Mouse (Mus musculus): ENCODE data around the gene Xpo4.
"Not testable (repeated sequence)": the region's sequence is repeated elsewhere in the genome, so short reads cannot be mapped to it uniquely, and the experiment has no call there.

Gene Xpo4

DNA sequence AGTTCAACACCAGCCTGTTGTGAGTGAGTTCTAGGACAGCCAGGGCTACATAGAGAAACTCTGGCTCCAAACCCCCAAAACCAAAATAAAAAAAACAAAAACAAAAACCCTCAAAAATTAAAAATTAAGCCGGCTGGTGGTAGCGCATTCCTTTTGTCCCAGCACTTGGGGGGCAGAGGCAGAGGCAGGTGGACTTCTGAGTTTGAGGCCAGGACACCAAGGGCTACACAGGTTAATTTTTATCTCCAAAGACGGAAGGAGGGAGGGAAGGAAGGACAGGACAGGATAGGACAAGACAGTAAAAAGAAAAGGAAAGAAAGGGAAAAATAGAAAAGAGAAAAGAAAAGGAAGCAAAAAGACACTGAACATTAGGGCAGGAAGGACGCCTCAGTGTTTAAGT lies 17.5 kb upstream of the Xpo4 start:
- no peak for DNase-seq (ENCODE audit: low spot score)

DNA sequence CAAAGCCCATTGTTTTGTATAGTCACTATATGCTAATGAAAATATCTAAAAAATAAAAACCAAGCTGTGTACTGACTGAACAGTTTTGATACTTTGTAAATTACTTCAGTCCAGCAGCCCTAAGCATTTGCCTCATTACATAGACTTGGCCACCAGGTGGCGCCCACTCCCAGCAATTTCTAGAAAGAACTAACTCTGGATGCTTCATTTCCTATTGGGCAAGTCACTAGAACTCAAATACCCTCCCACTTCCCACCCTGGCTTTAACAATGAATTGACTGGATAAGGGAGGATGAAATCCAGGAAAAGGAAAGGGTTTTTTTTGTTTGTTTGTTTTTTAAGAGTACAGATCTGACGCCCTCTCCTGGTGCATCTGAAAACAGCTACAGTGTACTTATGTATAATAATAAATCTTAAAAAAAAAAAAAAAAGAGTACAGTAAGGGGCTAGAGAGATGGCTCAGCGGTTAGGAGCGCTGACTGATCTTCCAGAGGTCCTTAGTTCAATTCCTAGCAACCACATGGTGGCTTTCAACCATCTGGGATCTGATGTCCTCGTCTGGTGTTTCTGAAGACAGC lies 14.8 kb upstream of the Xpo4 start:
- DNase-seq (ENCODE audit: low spot score): peak; percentile 89

DNA sequence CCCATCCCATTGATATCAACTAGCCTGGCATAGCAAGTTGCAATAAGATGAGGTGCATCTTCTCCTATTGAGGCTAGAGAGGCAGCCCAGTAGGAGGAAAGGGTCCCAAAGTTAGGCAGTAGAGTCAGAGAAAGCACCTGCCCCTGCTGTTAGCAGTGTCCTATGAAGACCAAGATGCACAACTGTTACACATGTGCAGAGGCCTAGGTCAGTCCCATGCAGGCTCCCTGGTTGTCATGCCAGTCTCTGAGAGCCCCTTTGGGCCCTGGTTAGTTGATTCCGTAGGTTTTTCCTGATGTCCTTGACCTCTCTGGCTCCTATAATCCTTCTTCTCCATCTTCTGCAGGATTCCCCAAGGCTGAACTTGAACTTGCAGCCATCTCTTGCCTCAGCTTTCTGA lies 14.3 kb upstream of the Xpo4 start:
- no peak for DNase-seq (ENCODE audit: low spot score)

DNA sequence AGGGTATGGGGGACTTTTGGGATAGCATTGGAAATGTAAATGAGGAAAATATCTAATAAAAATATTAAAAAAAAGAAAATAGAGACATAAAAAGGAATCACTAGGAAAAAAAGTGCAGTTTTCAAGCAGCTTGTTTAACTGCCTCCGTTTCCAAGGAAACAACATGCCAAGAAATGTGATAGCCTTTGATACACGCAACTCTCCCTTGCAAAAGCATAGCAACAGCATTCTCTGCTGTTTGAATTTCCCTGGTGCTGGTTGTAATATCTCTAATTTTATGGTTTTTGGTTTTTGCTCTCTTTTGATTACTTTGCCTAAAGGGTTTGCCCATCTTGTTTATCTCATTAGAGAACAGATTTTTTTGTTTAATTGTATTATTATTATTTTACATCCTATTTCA lies 10.3 kb upstream of the Xpo4 start:
- DNase-seq (ENCODE audit: low spot score): no peak

DNA sequence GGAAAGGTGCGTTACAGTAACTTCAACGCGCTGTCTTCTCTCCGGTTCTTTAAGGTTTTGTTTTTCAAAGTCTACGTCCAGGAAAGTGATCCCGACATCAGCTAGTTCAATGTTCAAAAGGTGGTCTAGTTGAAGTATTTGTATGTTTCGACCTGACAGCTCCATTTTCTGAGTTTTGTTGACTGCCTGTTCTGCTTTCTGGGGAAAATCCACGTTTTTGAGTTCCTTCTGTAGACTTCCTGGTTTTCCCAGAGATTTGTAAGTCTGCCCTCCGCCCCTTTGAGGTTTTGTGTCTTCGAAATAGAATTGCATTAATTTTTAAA lies 359 bp upstream of the Xpo4 start:
- no peak for DNase-seq (ENCODE audit: low spot score)

DNA sequence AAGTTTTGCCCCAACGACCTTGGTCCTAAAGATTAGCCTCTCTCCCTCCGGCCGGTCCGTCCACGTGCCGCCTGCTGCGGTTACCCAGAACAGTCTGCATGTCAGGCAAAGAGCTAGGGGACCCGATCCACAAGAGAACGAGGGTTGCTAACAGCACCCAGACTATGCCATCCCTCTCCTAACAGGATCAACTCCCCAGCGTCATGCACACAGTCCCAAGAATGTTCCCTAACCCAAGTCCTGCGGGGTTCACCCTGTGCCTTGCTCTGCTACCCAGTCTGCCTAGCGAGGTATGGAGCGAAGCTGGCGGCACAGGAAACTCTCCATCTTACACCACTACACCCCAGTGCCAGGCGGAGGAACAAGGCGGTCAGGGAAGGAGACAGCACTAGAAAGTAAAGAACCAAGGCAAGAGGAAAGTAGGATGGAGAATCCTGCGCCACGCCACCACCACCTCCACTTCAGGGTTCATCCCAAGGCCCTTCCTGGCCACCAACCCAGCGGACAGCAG lies 864 bp downstream of the Xpo4 start:
- DNase-seq (ENCODE audit: low spot score): peak; percentile 44

DNA sequence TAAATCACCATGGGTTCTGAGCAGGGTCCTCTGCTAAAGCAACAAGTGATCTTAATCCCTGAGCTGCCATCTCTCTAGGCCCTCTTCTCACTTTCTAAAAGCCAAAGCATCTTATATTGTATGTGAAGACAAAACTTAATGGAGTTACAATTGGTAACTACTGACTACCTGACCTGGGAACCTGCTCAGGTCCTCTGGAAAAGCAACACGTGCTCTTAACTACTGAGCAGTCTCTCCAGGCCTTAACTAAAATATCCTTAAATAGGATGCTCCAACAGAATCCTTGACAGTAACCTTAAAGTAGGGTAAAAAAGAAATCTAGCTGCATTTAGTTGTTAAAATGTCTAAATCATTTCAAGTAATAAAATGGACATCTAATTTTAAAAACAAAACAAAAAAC lies 1.6 kb downstream of the Xpo4 start:
- no peak for DNase-seq (ENCODE audit: low spot score)

DNA sequence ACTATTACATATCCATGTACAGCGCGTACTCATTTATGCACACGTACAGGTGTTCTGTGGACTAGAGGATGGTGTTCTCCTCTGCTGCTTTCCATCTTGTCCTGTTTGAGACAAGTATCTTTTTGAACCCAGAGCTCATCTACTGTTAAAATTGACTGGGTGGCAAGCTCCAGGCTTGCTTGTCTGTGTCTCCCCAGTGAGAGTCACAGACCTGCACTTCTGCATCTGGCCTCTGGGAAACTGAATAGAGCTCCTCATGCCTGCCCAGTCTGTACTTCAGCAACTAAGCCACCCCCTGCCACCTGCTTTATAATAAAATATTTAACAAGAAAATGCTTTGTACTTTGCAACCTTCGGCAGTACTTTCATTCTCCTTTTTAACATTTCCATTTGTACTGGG lies 6.9 kb downstream of the Xpo4 start:
- no peak for DNase-seq (ENCODE audit: low spot score)

DNA sequence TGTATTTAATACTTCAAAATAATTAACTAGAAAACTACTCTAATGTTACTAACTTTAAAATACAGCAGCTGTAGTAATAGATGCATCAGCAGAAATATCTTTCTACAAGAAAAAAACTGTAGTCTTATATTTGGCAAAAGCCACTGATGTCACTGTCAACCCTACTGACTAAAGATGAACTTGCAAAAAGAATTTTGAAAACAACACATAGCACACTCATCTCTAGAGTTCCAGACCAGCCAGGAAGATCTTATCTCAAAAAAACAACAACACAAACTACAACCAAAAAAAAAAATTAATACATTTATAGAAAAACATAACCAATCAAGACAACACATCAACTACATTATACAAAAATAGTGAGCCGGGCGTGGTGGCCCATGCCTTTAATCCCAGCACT lies 7.7 kb downstream of the Xpo4 start:
- DNase-seq (ENCODE audit: low spot score): no peak

DNA sequence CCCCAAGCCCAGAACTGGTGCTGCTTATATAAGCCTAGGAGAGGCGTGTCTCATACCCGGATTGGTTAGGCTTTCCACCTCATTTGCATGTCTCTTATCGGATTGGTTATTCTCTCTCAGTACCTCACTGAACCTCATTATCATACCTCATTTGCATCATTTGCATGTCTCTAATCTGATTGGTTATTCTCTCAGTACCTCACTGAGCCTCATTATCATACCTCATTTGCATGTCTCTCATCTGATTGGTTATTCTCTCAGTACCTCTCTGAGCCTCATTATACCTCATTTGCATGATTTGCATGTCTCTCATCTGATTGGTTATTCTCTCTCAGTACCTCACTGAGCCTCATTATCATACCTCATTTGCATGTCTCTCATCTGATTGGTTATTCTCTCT lies 8.7 kb downstream of the Xpo4 start:
- DNase-seq (ENCODE audit: low spot score): not testable (repeated sequence)

DNA sequence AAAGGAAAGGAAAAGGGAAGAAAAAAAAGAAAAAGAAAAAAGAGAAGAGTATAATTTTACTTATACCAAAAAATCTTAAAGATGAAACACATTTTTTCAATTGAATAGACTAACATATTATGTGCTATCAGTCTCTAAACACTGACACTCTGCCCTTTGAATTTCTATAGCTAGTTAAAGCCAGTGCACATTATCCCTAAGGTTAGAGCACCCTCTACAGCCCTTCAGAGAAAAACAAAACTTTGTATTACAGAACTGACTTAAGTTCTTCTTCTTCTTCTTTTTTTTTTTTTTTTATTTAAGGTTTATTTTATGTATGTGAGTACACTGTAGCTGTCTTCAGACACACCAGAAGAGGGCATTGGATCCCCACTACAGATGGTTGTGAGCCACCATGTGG lies 15.7 kb downstream of the Xpo4 start:
- peak; percentile 34 for DNase-seq (ENCODE audit: low spot score)

DNA sequence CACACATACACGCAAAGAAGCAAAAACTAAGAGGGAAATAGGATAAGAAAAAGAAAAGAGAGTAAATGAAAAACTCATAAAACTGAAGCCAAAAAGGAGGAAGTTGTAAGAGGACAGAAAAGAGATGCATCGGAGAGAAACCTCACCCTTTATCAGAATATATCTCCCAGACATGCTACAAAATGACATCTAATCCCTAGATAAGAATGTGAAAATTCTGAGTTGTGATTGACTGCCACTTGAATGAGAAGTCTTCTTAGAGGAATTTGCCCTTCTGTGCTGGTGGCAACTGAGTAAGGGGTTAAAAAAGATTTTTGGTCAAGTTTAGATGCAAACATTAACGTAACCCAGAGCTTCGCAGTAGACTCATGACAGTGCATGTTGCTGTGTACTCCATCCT lies 19.1 kb downstream of the Xpo4 start:
- DNase-seq (ENCODE audit: low spot score): no peak

DNA sequence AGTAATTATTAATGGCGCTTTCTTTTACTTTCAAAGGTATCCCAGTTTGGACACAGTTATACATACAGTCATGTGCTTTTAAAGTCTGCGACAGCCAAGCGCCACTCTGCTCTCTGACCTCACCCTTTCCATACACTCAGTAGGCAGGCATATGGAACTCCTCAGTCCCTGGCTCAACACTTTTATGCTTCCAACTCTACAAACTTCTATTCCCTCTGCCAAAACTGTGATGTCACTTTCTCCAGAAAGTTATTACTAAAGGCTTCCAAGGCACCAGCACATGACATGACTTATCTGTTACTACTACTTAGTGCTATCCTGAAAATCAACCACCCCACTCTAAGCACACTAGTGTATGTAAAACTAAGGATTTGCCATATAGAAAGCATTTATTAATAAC lies 26.1 kb downstream of the Xpo4 start:
- DNase-seq (ENCODE audit: low spot score): peak; percentile 13

DNA sequence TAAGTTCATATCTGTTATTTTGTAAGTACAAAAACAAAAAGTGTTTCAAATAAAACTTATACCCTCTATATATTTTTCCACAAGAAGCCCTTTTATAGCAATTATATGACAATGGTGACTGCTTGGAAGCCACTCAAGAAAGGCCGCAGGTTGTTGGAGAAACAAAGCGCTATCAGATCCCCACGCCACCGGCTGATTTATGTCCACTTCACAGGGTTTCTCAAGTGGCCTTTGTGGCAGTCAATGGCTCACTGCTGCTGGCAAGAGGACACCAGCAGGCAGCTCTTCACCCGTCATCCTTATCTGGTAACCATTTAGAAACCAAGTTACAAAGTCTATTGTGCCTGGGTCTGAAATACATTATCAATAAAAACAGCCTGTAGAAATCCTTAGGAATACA lies 31.1 kb downstream of the Xpo4 start:
- no peak for DNase-seq (ENCODE audit: low spot score)

DNA sequence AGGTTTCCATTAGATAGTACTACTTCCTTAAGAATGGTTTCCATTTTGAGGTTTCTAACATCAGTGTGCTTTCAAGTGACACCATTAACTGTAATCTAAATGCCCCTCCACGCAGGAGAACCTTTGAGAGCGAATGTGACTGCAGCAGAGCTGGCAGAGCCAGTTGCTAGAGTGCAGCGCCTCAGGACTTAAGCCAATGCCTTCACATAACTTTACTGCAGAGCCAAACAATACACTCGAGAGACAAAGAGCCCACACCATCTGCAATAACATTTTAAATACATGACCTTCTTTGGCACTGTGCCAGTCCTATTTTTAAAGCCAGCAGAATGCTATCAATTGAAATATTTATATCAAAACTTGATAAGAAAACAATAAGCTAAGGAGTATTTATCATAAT lies 35.6 kb downstream of the Xpo4 start:
- no peak for DNase-seq (ENCODE audit: low spot score)

DNA sequence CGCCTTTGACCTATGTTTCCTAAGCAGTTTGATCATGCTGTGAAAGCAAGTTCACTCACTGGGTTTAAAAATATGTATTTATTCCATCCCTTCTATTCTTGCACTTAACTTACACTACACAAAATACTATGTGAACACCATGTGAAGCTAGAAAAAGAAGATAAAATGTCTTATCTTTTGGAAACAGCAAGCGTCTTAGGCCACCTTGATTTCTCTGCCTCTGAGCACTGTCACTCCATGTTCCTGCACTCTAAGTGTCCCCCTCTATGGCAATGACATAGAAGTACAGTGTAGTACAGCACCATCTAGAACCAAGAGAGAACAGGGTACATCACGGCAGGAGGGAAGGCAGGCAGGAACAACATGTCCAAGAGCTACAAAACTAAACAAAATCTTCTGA lies 42.3 kb downstream of the Xpo4 start:
- DNase-seq (ENCODE audit: low spot score): no peak

DNA sequence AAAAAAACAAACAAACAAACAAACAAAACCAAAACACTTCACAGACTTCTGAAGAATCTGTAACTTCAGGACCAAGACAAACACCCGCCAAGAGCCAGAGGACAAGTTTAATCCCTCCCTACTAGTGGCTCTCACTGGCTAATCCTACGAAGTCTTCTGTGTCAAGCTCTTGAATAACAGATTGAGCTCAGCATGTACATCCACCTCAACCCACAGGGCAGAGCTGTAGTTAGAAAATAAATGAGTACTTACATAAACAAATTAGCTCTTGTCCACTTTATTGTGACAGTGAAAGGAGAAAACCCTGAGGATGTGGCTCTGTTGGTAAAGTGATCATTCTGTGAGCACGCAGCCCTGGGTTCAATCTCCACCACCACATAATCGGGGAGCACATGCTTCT lies 43.5 kb downstream of the Xpo4 start:
- no peak for DNase-seq (ENCODE audit: low spot score)

DNA sequence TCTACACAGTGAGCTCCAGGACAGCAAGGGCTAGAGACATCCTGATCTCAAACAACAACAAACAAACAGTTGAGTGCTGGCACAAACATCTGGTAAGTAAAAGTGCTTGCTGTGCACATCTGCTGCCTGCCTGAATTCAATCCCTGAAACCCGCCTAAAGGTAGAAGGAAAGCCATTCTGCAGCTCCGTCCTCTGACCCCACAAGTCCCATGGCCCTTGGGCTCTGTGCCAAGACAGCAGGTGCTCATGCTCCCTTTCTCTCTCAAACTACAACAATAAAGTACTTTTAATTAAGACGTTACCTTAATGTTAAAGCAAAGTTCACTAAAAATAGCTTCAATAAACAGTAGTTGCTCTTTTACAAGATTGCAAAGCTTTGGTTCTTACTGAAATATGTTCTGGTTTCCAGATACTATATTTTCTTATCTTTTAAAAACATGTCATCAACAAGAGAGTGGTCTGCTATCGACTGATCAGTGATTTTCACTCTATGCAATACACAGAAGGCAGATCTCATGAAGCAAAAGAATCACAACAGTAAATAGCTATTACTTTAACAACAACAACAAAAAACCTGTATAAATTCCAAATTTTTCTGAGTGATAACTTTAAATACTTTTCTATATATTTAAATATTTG lies 44.5 kb downstream of the Xpo4 start:
- DNase-seq (ENCODE audit: low spot score): no peak

DNA sequence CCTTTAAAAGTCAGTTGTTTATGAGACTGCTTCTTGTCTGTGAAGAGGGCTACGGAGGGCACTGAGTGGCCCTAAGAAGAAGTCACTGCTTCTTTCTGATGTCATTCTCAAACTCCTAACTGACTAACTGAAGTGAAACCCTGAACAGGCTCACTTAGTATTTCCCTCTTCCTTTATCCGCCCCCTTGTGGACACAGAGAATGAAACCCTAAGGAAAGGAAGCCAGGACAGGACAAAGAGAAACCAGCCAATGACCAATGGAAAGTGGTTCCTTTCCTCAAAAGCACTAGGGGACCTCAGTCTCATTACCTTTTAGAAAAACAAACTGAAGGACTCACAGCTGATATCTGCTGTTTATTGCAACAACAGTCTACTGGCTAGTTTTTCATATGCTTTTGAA lies 45.7 kb downstream of the Xpo4 start:
- peak; percentile 83 for DNase-seq (ENCODE audit: low spot score)

DNA sequence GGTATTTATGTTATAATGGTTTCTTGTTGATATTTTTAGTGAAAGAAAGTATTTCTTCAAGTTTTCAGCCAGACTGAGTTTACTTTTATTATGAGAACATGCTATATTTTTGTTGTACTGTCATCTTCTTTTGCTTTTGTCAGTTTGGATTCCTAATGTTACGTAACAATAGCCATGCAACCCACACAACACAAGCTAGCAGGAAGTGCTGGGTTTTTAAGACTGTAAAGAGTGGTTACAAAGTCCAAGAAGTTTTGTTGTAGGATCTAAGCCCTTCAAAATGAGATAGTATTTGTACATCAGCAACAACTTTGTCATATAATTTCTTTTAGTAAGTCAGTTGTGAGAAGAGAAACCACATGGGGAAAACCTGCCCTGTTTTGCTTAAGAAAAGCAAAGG lies 47.6 kb downstream of the Xpo4 start:
- peak; percentile 8 for DNase-seq (ENCODE audit: low spot score)

DNA sequence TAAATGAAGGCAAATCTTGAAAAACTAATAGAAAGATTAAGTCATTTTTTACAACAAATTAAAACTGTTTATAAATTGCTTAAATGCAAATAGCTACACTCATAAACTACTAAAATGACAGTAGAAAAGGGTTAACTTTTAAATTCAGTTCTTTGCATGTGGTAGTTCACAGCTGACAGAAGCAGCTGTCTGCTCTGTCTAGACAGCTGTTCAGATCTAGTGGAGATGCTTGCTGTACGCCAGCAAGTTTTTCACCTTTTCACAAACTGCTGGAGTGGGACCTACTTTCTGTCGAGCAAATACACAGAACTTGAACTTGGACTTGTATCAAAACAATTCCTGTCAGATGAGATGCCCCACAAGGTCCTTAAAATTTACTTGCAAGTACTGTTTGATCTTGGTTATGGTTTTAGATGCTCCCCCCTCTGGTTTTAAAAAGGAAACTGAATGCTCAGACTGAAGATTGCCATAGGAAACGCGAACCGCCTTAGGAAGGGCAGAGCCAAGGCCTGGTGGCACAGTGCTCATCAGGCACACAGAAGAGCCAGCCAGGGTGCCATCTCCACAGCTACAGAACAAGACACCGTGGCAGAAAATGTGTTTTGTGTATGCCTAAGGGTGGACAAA lies 48.8 kb downstream of the Xpo4 start:
- no peak for DNase-seq (ENCODE audit: low spot score)

DNA sequence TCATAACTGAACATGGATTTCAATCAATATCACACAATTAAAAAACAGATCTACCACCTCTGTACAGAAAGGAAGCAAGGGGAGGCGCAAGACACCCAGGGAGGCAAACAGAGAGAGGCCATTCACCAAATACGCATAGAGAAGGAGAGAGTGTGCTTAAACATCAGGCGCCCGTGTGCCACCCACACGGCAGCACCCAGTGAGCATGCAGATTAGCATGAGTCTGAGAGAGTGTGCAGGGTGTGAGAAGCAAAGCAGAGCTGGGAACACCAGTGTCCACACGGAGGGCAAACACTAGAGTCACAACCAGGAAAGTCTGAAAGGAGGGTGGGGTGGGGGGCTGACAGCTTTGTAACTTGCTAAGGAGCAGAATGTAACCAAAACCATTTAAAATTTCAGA lies 49.4 kb downstream of the Xpo4 start:
- DNase-seq (ENCODE audit: low spot score): no peak

DNA sequence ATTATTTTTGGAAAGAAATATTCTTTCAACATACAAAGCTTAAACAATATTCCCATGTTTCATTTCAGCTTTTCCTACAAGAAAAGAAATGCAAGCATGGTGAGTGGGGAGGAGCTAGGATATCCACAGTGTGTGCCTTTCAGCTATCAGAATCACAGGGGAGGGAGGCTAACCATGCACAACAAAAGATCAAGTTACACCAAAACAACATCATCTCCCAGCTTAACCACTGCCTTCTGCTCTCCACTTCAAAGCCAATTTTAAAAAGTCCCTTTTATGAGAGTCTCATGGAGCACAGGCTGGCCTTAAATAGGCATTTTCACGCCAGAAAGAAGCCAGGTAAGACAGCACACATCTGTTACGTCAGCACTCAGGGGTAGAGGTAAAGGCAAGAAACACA lies 54.2 kb downstream of the Xpo4 start:
- peak; percentile 20 for DNase-seq (ENCODE audit: low spot score)

DNA sequence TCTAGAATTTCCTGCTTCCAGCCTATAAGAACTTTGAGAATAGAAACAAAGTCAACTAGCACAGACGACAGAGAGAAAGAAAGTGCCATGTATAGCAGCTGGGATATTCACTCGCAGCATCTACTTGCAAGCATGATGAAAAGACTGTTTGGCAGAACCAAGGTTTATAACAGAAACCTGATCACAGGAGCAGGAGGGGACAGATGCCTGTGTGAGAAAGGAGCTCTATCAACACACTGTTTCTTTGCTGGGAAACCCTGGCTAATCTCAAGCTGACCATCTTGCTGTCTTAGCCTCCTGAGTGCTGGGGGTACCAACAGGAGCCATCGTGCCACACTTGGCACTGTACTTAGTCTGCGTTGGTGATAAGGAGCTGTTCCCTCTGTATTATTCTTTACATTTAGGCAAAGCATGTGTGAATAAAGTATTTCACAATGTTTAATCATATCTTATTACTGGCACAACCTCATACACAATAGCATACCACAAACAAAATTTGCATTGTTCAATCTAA lies 55.4 kb downstream of the Xpo4 start:
- DNase-seq (ENCODE audit: low spot score): no peak
